Mouse (Mus musculus) 416B (cell line): ENCODE measurements around the gene Mfn1.
A peak's percentile ranks its signal among the peaks of the same experiment; 100 is the strongest.

ENCODE experiments used
- DNase-seq: peaks from one replicate; pipeline ENCODE4 v3.0.0; 2011; ENCODE audit warnings: low read depth

The Mfn1 gene

DNA sequence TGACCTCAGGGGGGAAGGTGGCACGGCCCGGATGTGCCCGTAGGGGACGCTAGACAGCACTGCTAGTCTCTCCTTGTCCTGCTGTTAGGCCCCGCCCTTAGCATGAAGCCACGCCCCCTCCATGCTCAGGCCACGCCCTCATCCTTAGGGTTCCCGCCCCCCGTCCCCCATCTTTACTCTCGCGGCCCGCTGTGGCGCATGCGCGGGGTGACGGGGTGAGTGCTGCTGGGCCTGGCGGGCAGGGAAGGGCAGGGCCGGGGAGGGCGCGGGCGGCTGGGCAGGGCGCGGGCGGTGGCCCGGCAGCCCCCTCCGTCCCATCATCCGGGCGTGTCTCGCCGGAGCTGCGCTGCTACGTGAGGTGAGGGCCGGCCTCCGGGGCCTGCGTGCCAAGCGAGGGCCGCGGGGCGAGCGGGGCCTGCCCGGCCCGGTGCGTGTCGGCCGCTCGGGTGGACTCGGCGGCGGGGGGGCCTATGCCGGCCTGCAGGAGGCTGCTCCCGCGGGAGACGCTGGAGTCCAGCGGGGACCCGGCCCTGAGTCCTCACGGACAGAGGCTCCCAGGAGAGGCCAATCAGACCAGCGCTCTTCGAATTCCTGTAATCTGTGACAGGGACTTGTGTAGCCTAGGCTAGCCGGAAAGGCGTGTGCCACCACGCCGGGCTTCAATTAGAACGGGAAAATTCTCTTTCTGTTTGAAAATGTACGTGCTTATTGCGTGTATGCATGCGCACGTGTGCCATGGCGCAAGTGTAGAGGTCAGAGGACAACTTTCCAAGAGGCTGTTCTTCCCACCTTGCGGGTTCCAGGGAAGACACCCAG is 18.7 kb upstream of the Mfn1 start:
- peak; percentile 97 for DNase-seq

DNA sequence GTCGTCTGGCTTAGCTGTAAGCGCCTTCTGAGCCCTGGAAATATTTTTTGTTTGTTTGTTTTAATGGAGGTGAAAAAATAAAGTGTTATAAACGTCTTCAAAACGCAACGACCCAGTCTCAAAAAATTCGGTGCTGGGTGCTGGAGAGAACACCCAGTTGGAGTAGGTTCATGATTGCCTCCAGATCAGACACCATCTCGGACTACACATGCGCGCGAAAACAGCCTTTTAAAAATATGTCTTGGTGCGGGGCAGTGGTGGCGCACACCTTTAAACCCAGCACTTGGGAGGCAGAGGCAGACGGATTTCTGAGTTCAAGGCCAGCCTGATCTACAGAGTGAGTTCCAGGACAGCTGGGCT is 18.1 kb upstream of the Mfn1 start:
- peak; percentile 67 for DNase-seq

DNA sequence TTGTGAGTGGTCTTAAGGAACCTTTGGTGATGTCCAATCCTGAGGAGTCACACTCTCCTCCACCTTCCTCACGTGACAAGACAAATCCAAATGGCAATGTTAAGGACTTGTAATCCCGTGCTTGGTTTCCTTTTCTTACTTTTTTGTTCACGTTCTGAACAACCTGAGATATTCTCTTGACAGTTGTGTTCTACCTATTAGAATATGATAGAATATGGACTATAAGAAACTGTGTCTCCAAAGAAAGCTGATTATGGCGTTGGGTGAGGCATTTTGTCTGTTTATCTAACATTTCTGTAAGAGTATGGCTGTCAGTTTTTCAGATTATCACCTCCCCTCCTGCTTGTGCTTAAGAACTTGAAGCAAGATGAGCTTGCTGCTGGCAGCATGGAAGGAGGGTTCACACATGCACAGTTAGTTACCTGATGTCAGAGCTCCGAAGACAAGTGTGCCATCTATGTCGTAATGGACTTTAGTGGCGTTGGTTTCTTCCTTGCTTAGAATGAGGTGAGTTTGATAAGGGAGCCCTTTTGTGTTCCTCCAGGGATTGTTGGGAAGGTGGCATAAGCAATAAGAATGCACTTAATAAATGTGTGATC is 16.5 kb upstream of the Mfn1 start:
- DNase-seq = no peak

DNA sequence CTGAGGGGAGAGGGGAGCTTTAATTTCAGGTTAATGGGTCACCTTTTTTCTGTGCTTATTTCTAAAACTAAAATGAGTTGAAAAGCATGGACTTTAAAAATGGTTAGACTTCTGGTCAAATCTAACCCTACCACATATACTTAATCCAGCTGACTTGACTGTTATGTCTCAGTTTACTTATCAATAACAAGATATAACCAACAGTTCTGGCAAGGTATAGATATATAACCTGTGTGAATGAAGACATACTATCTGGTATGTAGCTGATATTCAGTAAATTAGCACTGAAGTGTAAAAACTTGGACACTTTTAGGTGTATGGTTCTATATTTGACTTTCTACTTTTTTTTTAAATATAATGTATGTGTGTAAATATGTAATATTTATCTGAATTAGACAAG is 15.7 kb upstream of the Mfn1 start:
- no peak for DNase-seq

DNA sequence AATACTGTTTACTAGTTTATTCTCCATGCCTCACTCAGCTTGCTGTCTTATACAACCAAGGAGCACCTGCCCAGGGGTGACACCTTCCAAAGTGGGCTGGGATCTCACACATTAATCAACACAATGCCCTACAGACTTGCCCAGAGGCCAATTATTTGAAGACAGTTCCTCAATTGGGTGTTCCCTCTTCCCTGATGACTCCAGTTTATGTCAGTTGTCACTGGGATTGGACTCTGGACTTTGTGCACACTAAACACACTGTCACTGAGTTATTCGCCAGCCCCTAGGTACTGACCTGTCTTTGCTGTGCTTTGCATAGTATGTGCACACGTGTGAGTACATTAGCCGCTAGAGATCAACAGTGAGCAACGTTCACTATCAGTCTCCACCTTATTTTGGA is 2.1 kb upstream of the Mfn1 start:
- no peak for DNase-seq

DNA sequence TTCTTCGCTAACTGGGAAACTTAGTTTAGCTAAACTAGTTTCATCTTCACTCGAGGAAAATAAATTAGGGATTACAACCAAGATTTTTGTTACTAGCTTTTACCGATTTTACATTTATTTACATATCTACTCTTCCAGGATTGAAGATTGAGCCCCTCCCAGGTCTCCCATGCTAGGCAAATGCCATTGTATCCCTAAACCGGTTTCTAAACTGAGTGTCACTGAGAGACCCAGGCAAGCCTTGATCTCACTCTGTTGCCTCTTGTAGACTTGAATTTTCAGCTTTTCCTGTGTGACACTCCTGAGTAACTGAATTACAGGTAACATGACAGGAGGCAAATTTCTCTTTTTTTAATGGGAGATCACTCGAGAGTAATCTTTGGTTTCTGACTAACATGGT is 776 bp downstream of the Mfn1 start:
- DNase-seq = peak; percentile 28

DNA sequence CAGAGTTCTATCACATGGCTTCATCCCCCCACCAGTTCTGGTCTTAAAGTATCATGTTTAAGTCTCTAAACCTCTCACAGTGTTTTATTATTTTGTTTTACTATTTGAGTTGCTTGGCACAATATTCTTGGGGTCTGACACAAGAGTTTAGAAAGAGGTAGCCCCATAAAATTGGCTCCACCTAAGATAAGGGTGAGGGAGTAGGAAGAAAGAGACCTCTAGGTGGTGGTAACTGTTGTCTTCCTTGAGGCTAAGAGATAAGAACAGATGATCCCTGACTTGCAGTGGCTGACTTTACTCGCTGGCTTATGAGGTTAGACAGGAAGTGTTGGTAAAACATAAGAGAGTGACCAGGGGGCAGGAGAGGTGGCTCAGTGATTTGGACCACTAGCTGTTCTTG is 6.4 kb downstream of the Mfn1 start:
- peak; percentile 32 for DNase-seq

DNA sequence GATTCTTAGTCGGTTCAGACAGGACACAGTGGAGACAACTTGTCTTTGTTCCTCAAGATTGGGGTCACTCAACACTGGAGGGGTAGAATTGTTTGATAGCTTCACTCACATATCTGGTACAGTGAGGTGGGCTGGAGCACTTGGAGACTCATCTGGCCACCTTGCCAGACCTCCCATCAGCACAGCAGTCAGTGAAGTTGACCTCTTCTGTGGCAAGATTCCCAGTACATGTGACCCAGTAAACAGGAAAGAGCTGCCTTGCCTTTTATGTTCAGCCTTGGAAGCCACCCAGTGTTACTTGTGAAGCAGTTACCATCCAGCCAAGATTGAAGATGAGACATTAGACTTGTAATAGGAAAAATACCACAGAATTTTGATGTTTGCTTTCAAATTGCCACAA is 8.3 kb downstream of the Mfn1 start:
- DNase-seq = no peak

DNA sequence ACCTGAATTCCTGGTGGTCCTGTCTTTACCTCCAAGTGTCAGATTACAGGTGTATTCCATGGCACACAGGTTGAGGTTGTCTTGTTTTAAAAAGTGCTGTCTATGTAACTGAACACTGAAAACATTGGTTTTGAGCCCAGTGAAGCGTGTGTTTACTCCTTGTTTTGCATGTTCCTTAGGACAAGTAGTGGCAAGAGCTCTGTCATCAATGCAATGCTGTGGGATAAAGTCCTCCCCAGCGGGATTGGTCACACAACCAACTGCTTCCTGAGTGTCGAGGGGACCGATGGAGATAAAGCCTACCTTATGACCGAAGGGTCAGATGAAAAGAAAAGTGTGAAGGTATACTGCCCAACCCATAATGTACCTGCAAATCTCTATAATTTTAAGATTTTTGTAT is 8.8 kb downstream of the Mfn1 start:
- DNase-seq = no peak

DNA sequence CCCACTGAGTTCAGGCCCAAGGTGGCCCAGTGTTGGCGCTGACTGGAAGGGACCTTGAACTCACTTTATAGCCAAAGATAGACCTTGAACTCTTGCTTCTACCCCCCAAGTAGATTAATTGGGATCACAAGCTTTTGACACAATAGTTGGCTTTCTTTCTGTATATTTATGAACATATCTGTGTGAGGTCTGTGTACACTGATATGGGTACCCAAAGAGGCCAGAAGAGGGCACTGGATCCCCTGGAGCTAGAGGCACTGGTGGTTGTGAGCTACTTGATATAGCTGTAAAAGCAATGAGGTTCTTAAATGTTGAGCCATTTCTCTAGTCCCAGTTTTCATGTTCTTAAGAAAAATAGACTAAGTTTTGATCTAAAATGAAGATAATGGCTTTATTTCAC is 23.8 kb downstream of the Mfn1 start:
- peak; percentile 69 for DNase-seq

DNA sequence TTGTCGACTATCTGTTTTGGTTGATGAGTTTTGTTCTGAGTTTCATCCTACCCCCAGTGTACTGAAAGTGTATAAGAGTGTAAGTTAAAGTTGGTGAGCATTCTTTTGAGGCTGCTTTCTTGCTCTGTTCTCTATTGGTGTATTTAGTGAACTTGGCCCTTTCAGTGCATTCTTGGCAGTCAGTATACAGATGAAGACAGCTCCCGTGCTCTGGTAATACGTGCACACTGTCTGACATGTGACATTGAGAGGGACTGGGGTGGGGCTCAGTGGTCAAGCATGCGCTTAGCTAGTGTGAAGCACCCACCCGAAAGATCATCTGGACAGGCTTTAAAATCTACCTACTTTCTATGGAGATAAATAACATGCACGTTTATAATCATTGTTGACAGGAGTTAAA is 34.1 kb downstream of the Mfn1 start:
- DNase-seq = no peak

DNA sequence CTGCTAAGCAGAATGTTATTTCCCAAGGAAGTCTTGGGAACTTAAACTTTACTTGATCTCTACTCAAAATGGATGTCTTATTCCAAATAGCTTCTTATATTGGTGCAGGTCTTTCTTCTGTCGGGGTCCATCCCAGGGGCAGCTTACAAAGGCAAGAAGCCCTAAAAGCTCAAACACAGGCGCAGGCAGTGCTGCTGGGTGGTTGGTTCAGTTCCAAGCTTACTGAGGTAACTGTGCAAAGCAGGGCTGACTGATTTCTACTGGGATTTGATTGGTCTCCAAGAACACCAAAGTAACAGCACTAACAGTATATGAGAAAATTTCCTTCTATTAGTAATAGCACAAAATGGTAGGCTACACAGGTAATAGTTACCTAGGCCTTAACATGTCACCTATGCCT is 43.8 kb downstream of the Mfn1 start:
- DNase-seq = no peak

DNA sequence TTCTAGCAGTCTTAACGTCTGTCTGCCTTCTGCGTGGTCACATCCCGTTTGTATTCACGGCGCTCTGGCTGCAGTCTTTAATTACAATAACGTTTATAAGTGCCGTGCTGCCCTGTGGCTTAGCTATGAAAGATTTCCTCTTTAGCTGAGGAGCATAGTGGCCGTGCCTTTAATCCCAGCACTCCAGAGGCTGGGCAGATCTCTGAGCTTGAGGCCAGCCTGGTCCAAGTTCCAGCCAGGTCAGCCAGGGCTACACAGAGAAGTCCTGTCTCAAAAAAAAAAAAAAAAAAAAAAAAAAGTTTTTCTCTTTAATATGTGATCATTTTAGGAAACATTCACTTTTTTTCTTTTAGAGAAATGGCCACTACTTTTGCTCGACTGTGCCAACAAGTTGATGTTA is 44.6 kb downstream of the Mfn1 start:
- no peak for DNase-seq

DNA sequence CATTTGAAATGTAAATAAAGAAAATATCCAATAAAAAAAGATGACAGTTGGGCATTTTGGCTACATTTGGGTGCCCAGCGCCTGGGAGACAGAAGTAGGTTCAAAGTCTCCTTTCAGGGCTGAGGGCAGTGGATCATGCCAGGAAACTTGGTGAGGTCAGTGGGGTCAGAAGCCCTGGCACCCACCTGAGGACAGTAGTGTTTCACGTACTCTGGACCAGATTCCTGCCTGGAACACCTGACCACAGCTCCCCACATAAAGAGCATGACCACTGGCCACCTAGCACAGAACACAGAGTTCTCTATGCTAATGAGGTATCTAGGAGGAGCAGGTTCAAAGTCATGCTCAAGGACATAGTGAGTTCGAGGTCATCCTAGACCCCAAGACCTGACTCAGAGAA is 45.9 kb downstream of the Mfn1 start:
- DNase-seq = no peak

DNA sequence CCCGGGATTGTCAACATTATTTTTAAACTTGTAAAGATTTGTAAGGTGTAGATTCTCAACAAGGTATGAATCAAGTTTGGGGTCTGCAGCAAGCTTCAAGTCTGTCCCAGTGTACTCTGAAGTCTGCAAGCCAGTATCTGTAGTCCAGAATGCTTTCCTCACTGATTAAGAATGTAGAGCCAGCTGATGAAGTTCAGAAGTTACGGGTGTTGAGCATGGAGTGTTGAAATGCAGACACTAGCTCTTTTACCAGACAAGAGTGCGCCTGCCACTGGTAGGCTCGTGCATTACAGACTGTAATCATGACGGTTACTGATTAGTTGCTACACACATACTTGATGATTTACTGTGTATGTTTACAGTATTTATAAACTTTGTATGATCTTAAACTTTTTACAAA is 49.5 kb downstream of the Mfn1 start:
- no peak for DNase-seq

DNA sequence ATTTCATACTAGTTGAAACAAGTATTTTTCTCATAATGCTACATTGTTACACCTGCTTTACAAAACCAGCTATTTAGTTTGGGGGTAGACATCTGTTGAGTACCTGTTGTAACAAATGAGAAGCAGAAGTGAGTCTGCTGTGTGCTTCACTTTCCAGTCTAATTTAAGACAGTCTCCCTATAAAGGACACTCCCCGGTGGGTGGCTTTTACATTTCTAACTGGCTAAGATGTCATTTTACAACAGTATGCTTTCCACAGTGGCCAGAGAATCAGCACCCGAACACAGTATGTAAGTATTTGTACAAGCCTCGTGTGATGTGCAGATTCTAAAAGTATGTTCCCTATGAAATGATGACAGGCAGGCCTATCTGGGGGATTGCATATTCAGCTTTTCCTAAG is 51.5 kb downstream of the Mfn1 start:
- DNase-seq = no peak

DNA sequence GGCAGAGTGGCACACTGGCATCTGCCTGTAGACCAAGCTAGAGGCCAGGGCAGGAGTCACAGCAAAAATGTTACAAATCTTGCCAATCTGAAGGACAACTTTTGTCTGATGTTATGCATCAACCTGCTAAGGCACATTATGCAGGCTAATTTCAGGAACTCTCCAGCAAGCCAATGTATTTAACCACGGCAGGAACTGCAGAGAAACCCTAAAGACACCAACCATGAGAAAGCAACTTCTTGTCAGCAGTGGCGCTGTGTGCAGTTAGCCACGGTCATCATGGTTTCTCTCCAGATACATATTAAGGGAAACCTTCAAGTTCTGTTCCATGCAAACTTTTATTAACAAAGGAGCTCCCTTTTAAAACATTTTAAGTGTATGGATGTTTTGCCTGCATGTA is 52.6 kb downstream of the Mfn1 start:
- peak; percentile 69 for DNase-seq

DNA sequence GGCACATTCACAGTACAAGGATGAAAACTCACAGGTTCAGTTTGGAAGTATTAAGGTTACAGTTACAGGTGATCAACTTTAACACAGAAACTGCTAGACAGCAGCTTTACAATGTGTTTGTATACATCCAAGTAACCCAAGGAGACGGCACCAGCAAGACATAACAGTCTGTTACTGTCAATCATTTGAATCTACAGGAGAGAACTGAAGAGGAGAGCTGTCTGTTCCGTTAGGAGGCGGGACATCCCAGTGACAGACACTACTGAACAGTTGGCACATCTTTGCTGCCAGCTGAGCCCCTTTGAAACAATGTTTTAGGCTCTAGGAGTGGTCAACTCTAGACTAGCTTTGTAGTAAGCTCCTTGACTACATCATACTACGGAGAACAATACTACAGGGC is 54.2 kb downstream of the Mfn1 start:
- DNase-seq = no peak

DNA sequence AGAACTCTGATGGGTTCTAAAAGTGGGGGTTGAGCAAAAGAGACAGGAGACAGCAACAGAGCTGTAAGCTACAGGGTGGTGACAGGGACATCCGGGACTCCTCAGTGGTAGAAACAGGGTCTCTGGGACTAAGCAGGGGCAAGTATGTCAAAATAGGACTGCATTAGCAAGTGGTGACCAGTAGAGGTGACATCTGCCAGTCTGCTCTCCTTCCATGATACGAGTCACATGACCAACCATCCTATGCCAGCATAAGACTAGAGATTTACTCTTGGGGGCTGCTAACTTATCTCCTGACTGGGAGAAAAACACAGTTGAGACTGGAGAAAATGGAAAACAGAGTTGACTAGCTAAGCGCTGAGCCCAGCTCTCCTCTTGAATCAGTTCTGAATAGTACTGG is 57.0 kb downstream of the Mfn1 start:
- peak; percentile 24 for DNase-seq

DNA sequence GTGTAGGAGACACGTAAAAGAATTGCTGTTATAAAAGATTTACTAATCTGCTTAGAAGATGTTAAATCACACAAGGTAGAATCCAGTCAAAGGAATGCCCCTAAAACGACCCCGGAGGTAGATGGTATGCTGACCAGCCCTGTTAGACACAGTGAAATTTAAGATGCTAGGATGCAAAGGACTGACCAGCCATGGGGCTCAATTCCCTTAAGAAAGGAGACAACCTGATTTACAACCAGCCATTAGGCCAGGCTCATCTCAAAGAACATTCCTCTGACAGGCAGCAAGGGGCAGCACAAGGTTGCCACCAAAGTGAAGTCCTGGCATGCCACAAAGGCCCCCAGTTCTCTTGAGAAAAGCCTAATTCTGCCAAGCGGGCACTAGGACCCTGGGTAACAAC is 65.8 kb downstream of the Mfn1 start:
- no peak for DNase-seq

DNA sequence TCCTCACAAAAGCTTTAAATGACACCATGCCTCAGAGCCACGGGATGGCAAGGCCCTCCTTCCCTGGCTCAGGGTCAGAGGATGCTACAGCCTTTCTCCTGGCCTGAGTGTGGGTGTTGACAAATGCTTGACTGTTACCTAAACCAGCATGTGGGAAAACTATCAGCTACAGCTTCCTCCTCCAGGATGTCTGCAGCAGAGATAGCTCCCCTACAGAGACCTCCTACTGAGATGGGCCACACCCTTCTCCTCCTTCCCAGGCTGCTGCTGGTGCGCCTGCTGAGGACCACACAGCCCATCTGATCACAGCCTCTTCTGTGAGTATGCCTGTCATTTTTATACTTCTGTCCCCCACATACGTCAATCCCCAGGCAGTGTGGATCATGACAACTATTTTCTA is 70.1 kb downstream of the Mfn1 start:
- DNase-seq = peak; percentile 79

DNA sequence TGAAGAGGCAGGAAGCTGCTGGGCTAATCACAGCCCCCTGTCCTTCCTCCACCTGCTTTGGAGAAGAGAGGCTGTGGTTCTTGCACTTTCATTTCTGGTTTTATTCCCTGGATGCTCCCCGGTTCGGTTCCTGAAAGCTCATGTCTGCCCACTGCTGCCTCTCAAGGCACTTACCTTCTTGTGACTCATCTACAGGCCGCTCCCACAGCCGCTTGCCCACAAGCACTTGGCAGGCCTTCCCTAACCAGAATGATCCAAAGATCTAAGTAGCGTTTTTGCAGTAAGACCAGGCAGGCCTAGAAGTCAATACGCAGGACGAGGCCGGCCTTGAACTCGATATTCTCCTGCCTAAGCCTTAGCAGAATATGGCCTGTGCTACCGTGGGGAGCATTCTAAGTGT is 71.8 kb downstream of the Mfn1 start:
- peak; percentile 94 for DNase-seq

DNA sequence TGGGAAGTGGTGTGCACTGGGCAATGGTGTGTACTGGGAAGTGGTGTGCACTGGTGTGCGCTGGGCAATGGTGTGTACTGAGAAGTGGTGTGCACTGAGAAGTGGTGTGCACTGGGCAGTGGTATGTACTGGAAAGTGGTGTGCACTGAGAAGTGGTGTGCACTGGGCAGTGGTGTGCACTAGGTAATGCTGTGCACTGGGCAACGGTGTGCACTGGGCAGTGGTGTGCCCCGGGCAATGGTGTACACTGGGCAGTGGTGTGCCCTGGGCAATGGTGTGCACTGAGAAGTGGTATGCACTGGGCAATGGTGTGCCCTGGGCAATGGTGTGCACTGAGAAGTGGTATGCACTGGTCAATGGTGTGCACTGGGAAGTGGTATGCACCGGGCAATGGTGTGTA is 80.0 kb downstream of the Mfn1 start:
- no peak for DNase-seq

DNA sequence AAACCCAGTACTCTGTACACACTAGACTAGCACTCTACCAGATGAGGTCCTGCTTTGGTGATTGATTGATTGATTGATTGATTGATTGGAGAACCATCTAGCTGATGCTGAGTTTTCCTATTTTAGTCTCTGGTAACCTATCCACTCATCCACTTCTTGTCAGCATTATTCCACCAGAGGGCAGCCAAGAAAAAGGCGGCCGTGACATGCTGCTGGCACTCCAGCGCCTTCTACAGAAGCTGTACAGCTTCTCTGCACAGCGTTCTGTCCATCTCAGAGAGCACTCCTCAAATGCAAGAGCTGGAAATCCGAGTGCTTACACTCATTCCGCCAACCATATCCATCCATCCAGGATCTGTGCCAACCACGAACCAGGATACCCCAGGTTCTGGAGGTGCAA is 81.3 kb downstream of the Mfn1 start:
- DNase-seq = peak; percentile 64
